Comparison of ENCODE assay signal across 23 mouse cellular contexts in genomic region chr16:10436166-10436565, GRCm38 (mm10). TPM values are rescaled to one million over a fixed set of nuclear protein-coding genes. Genes with fewer than 3 reads are reported as not detected.
DNase-seq lines count a peak whose midpoint lies in the region; ATAC-seq lines count a peak whose summit lies in the region.
"Had no signal": no experiment of that assay in that cellular context is flagged by ENCODE, and none has a peak within 500 bp of the region (broad histone marks: within the 10 kb centered on the region; RNA-seq: fewer than 3 reads in every experiment).

No protein-coding gene starts in this region.

- no peak overlapping the region for H3K4me2 ChIP-seq in intestine, embryonic 15.5 days (replicated peaks)
- no peak overlapping the region for H3K4me2 ChIP-seq in kidney, embryonic 15.5 days
- H3K4me2 ChIP-seq: hindbrain, embryonic 15.5 days; limb, embryonic 13.5 days; liver, embryonic 15.5 days; midbrain, embryonic 11.5 days had no signal

- no peaks in the 10 kb centered on the region for H3K36me3 ChIP-seq in intestine, embryonic 15.5 days
- no peaks in the 10 kb centered on the region for H3K36me3 ChIP-seq in kidney, embryonic 15.5 days
- H3K36me3 ChIP-seq: liver, embryonic 15.5 days had no signal

- 76% methylated on average over 6 of the region's 6 CpGs for WGBS in intestine, embryonic 15.5 days
- 73% methylated on average over 6 of the region's 6 CpGs for WGBS in kidney, embryonic 15.5 days

- H3K4me1 ChIP-seq in intestine, embryonic 15.5 days (replicated peaks): no peaks in the 10 kb centered on the region
- 0 out of 2 replicates have a peak, but pooled peaks cover 3% of the 10 kb centered on the region for H3K4me1 ChIP-seq in kidney, embryonic 15.5 days
- H3K4me1 ChIP-seq: hindbrain, embryonic 15.5 days; limb, embryonic 13.5 days had no signal

- no peak overlapping the region for H3K9ac ChIP-seq in intestine, embryonic 15.5 days
- no peak overlapping the region for H3K9ac ChIP-seq in kidney, embryonic 15.5 days
- H3K9ac ChIP-seq: hindbrain, embryonic 15.5 days; limb, embryonic 13.5 days; liver, embryonic 15.5 days had no signal

- H3K4me3 ChIP-seq in intestine, embryonic 15.5 days (replicated peaks): no peak overlapping the region
- no peak overlapping the region for H3K4me3 ChIP-seq in kidney, embryonic 15.5 days (replicated peaks)
- H3K4me3 ChIP-seq: heart, embryonic 10.5 days; hindbrain, embryonic 15.5 days; limb, embryonic 13.5 days; liver, embryonic 15.5 days; myocyte had no signal

- peak; percentile 81 for ATAC-seq in intestine, embryonic 15.5 days
- ATAC-seq in kidney, embryonic 15.5 days (replicated peaks; ENCODE audit: low FRiP score): peak; percentile 60; the same call in 1 of the 2 replicates
- ATAC-seq in megakaryocyte, adult 5-6 weeks (ENCODE audit: poor library complexity, severe bottlenecking): peak; percentile 77

- peak; percentile 30 to 36 for DNase-seq in B cell, adult 2 months
- DNase-seq in gastrocnemius, adult 18-20 months (ENCODE audit: low spot score): no peak
- no peak for DNase-seq in adrenal gland, adult 18-20 months (ENCODE audit: low spot score in 2 of 2)
- no peak for DNase-seq in left cerebral cortex, adult 11 months (ENCODE audit: low spot score)
- no peak for DNase-seq in embryo, embryonic 10.5 days (ENCODE audit: low spot score)
- DNase-seq: adrenal gland, postnatal 36 days; cerebellum, postnatal 14 days; gastrocnemius, postnatal 25 days; heart, postnatal 10 days; lung, postnatal 14 days; retina, postnatal 1 day; thymus, postnatal 14 days had no signal

- no peak overlapping the region for H3K27ac ChIP-seq in intestine, embryonic 15.5 days
- no peak overlapping the region for H3K27ac ChIP-seq in kidney, embryonic 15.5 days
- H3K27ac ChIP-seq: heart, embryonic 10.5 days; hindbrain, embryonic 15.5 days; limb, embryonic 13.5 days; liver, embryonic 15.5 days; stomach, postnatal 0 days had no signal

- H3K27me3 ChIP-seq in intestine, embryonic 15.5 days (replicated peaks): no peaks in the 10 kb centered on the region
- no peaks in the 10 kb centered on the region for H3K27me3 ChIP-seq in kidney, embryonic 15.5 days
- H3K27me3 ChIP-seq: hindbrain, embryonic 15.5 days; limb, embryonic 13.5 days; liver, embryonic 15.5 days had no signal

- no peaks in the 10 kb centered on the region for H3K9me3 ChIP-seq in intestine, embryonic 15.5 days
- H3K9me3 ChIP-seq in kidney, embryonic 15.5 days (replicated peaks): no peaks in the 10 kb centered on the region
- H3K9me3 ChIP-seq: heart, embryonic 10.5 days; hindbrain, embryonic 15.5 days; limb, embryonic 13.5 days; liver, embryonic 15.5 days had no signal

RNA-seq across cellular contexts. Expression of gene Tvp23a, which starts 11.0 kb away (rescaled TPM):
- polyA plus RNA-seq in intestine, embryonic 15.5 days (2015; fragmentation: Nextera tagmentation; extraction: Ambion mirVana): 7.1 and 9.0 TPM in 2 replicates
- polyA plus RNA-seq in kidney, embryonic 15.5 days (2015; fragmentation: Nextera tagmentation; extraction: Ambion mirVana): 12.7 and 15.8 TPM in 2 replicates
- 0.07 TPM in 1 of 2 replicates, not detected in the other for total RNA-seq in megakaryocyte, adult 5-6 weeks (2015)
- 0.22 TPM in 1 of 2 replicates, not detected in the other for total RNA-seq in megakaryocyte, adult 5-6 weeks (2017)
- under 1 TPM; 0.16 to 0.21 TPM for total RNA-seq in gastrocnemius, adult 18-20 months (2021)
- total RNA-seq in adrenal gland, adult 18-20 months (2021): 1 to 10 TPM; 1.1 to 3.0 TPM

RNA-seq across cellular contexts. Expression of gene Nubp1, which starts 24.4 kb away (rescaled TPM):
- polyA plus RNA-seq in intestine, embryonic 15.5 days (2015; fragmentation: Nextera tagmentation; extraction: Ambion mirVana): 55.4 and 56.6 TPM in 2 replicates
- 68.3 and 70.7 TPM in 2 replicates for polyA plus RNA-seq in kidney, embryonic 15.5 days (2015; fragmentation: Nextera tagmentation; extraction: Ambion mirVana)
- total RNA-seq in megakaryocyte, adult 5-6 weeks (2015): 35.2 and 46.1 TPM in 2 replicates
- 49.2 and 57.1 TPM in 2 replicates for total RNA-seq in megakaryocyte, adult 5-6 weeks (2017)
- total RNA-seq in gastrocnemius, adult 18-20 months (2021): 1 to 10 TPM; 5.6 to 5.7 TPM
- 10 to 100 TPM; 22.3 to 26.0 TPM for total RNA-seq in adrenal gland, adult 18-20 months (2021)

RNA-seq across cellular contexts. Expression of gene Tekt5, which starts 40.9 kb away (rescaled TPM):
- polyA plus RNA-seq in intestine, embryonic 15.5 days (2015; fragmentation: Nextera tagmentation; extraction: Ambion mirVana): 0.15 and 0.25 TPM in 2 replicates
- polyA plus RNA-seq in kidney, embryonic 15.5 days (2015; fragmentation: Nextera tagmentation; extraction: Ambion mirVana): 0.91 and 1.1 TPM in 2 replicates
- total RNA-seq in megakaryocyte, adult 5-6 weeks (2015): not detected in 2 replicates
- 0.12 TPM in 1 of 2 replicates, not detected in the other for total RNA-seq in megakaryocyte, adult 5-6 weeks (2017)
- not detected for total RNA-seq in gastrocnemius, adult 18-20 months (2021)
- not detected for total RNA-seq in adrenal gland, adult 18-20 months (2021)
- total RNA-seq: adrenal gland, postnatal 36 days; gastrocnemius, postnatal 25 days had no signal
- polyA plus RNA-seq: forebrain, embryonic 11.5 days had no signal

RNA-seq across cellular contexts. Expression of gene Ciita, which starts 43.7 kb away (rescaled TPM):
- polyA plus RNA-seq in intestine, embryonic 15.5 days (2015; fragmentation: Nextera tagmentation; extraction: Ambion mirVana): 0.37 and 0.41 TPM in 2 replicates
- polyA plus RNA-seq in kidney, embryonic 15.5 days (2015; fragmentation: Nextera tagmentation; extraction: Ambion mirVana): 0.49 and 1.0 TPM in 2 replicates
- 2.5 and 3.3 TPM in 2 replicates for total RNA-seq in megakaryocyte, adult 5-6 weeks (2015)
- total RNA-seq in megakaryocyte, adult 5-6 weeks (2017): 3.2 and 3.7 TPM in 2 replicates
- under 1 TPM; 0.18 to 0.21 TPM for total RNA-seq in gastrocnemius, adult 18-20 months (2021)
- 1 to 10 TPM; 1.6 to 6.6 TPM for total RNA-seq in adrenal gland, adult 18-20 months (2021)

Comparison
In these comparisons a context has a peak if more than half of its experiments do, and no peak if none do; other contexts are left out.
1. DNase-seq: peak in B cell, adult 2 months (2 of 2); none in gastrocnemius, adult 18-20 months (single experiment), adrenal gland, adult 18-20 months (0 of 2), left cerebral cortex, adult 11 months (single experiment) and embryo, embryonic 10.5 days (single experiment).
2. Peak in every context shown above with its lines, with median percentiles within 50 percentile points of each other: ATAC-seq.